Mouse (Mus musculus): Measurements from ENCODE around the gene Kdm5a.

Gene Kdm5a

GRCm38 (mm10) chr6:120438161-120438560, 74.2 kb downstream of the Kdm5a start:
- no peak for DNase-seq (ENCODE audit: low read depth, low spot score)

GRCm38 (mm10) chr6:120442171-120442749, 78.3 kb downstream of the Kdm5a start:
- DNase-seq (ENCODE audit: low read depth, low spot score): no peak

GRCm38 (mm10) chr6:120443363-120444355, 79.7 kb downstream of the Kdm5a start:
- DNase-seq (ENCODE audit: low read depth, low spot score): peak; percentile 37

- DNase-seq (ENCODE audit: low read depth, low spot score): no peak
Measured at GRCm38 (mm10) chr6:120450208-120450607, 86.3 kb downstream of the Kdm5a start.

GRCm38 (mm10) chr6:120452384-120453102, 88.6 kb downstream of the Kdm5a start:
- no peak for DNase-seq (ENCODE audit: low read depth, low spot score)

- no peak for DNase-seq (ENCODE audit: low read depth, low spot score)
Measured at GRCm38 (mm10) chr6:120453103-120453445, 89.2 kb downstream of the Kdm5a start.

- DNase-seq (ENCODE audit: low read depth, low spot score): no peak
Measured at GRCm38 (mm10) chr6:120453556-120453955, 89.6 kb downstream of the Kdm5a start.

GRCm38 (mm10) chr6:120454627-120455077, 90.7 kb downstream of the Kdm5a start:
- peak; percentile 62 for DNase-seq (ENCODE audit: low read depth, low spot score)

- DNase-seq (ENCODE audit: low read depth, low spot score): no peak
Measured at GRCm38 (mm10) chr6:120457074-120457473, 93.2 kb downstream of the Kdm5a start.

- DNase-seq (ENCODE audit: low read depth, low spot score): no peak
Measured at GRCm38 (mm10) chr6:120457751-120458150, 93.8 kb downstream of the Kdm5a start.

GRCm38 (mm10) chr6:120461217-120461616, 97.3 kb downstream of the Kdm5a start:
- no peak for DNase-seq (ENCODE audit: low read depth, low spot score)

GRCm38 (mm10) chr6:120462251-120462650, 98.3 kb downstream of the Kdm5a start:
- DNase-seq (ENCODE audit: low read depth, low spot score): no peak

GRCm38 (mm10) chr6:120463086-120463871, 99.4 kb downstream of the Kdm5a start, which contains the start of gene Il17ra:
Gene Il17ra, plus strand, starts transcription at chr6:120463247.
- DNase-seq (ENCODE audit: low read depth, low spot score): no peak

- no peak for DNase-seq (ENCODE audit: low read depth, low spot score)
Measured at GRCm38 (mm10) chr6:120463884-120464283, 100.0 kb downstream of the Kdm5a start.

- no peak for DNase-seq (ENCODE audit: low read depth, low spot score)
Measured at GRCm38 (mm10) chr6:120464406-120464939, 100.5 kb downstream of the Kdm5a start.

- no peak for DNase-seq (ENCODE audit: low read depth, low spot score)
Measured at GRCm38 (mm10) chr6:120465393-120465792, 101.5 kb downstream of the Kdm5a start.

- no peak for DNase-seq (ENCODE audit: low read depth, low spot score)
Measured at GRCm38 (mm10) chr6:120466609-120467329, 102.8 kb downstream of the Kdm5a start.

- no peak for DNase-seq (ENCODE audit: low read depth, low spot score)
Measured at GRCm38 (mm10) chr6:120468259-120468658, 104.3 kb downstream of the Kdm5a start.

GRCm38 (mm10) chr6:120469268-120469667, 105.3 kb downstream of the Kdm5a start:
- DNase-seq (ENCODE audit: low read depth, low spot score): no peak

GRCm38 (mm10) chr6:120469770-120470169, 105.8 kb downstream of the Kdm5a start:
- DNase-seq (ENCODE audit: low read depth, low spot score): no peak

All from skeletal muscle tissue, adult 2 months (tissue).